9 mouse cellular contexts compared by ENCODE assay signal in the genomic region with DNA sequence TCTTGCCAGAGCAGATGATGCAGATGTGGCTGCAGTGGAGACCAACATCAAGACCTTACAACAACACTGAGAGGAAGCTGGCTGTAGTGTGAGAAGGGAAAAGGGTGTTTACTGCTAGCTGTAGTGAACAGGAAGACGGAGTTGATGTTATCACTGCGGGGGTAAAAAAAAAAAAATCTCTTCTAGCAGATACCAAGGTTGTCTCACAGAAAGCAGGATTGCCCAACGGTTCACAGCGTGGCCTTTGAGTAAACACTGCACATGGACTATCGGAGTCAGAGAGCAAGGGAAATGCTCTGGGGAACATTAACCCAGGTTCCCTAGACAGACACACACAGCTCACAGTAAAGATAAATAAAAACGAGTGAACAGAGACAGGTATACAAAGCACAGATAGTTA.
DNase-seq lines count a peak whose midpoint lies in the region; ATAC-seq and TF ChIP-seq lines count a peak whose summit lies in the region.
"Had no signal": no experiment of that assay in that cellular context is flagged by ENCODE, and none has a peak within 500 bp of the region (broad histone marks: within the 10 kb centered on the region; RNA-seq: fewer than 3 reads in every experiment).

No protein-coding gene starts in this region.

- no peak for TF ChIP-seq EP300 in stomach, postnatal 0 days (optimal IDR thresholded peaks at IDR 0.05)

- no peak overlapping the region for H3K9ac ChIP-seq in stomach, embryonic 15.5 days
- H3K9ac ChIP-seq in stomach, postnatal 0 days (ENCODE audit: low read length), result no peak overlapping the region
- no peak overlapping the region for H3K9ac ChIP-seq in intestine, embryonic 15.5 days
- H3K9ac ChIP-seq: kidney, embryonic 15.5 days had no signal

- no peaks in the 10 kb centered on the region for H3K27me3 ChIP-seq in stomach, embryonic 15.5 days (replicated peaks)
- H3K27me3 ChIP-seq in stomach, postnatal 0 days (ENCODE audit: control insufficient read depth, insufficient read depth, low read length), result no peaks in the 10 kb centered on the region
- H3K27me3 ChIP-seq in intestine, embryonic 15.5 days (replicated peaks), result no peaks in the 10 kb centered on the region
- H3K27me3 ChIP-seq: kidney, embryonic 15.5 days had no signal

- H3K4me3 ChIP-seq in stomach, embryonic 15.5 days (replicated peaks), result no peak overlapping the region
- no peak overlapping the region for H3K4me3 ChIP-seq in stomach, postnatal 0 days (ENCODE audit: low read depth, low read length)
- H3K4me3 ChIP-seq in intestine, embryonic 15.5 days (replicated peaks), result no peak overlapping the region
- H3K4me3 ChIP-seq: kidney, embryonic 15.5 days had no signal

- peak; percentile 42; the same call in 1 of the 2 replicates for ATAC-seq in stomach, embryonic 15.5 days (ENCODE audit: insufficient read depth, low FRiP score, low read depth)
- no peak for ATAC-seq in stomach, postnatal 0 days (ENCODE audit: low FRiP score, low TSS enrichment)
- ATAC-seq in intestine, embryonic 15.5 days, result peak; percentile 88

- no peak for TF ChIP-seq CTCF in stomach, postnatal 0 days (IDR thresholded peaks at IDR 0.05; ENCODE audit: low read depth)

- H3K27ac ChIP-seq in stomach, embryonic 15.5 days, result no peak overlapping the region
- no peak overlapping the region for H3K27ac ChIP-seq in stomach, postnatal 0 days (replicated peaks)
- H3K27ac ChIP-seq in intestine, embryonic 15.5 days, result peak overlapping the region; percentile 42; the same call in 1 of the 2 replicates
- H3K27ac ChIP-seq: kidney, embryonic 15.5 days had no signal

- 21% methylated on average over 6 of the region's 6 CpGs for WGBS in stomach, embryonic 15.5 days
- WGBS in stomach, postnatal 0 days, result 27% methylated on average over 6 of the region's 6 CpGs
- WGBS in intestine, embryonic 15.5 days, result 18% methylated on average over 6 of the region's 6 CpGs

- no peaks in the 10 kb centered on the region for H3K4me1 ChIP-seq in stomach, embryonic 15.5 days
- H3K4me1 ChIP-seq in stomach, postnatal 0 days (replicated peaks; ENCODE audit: control insufficient read depth, insufficient read depth), result no peaks in the 10 kb centered on the region
- peaks cover 11% of the 10 kb centered on the region for H3K4me1 ChIP-seq in intestine, embryonic 15.5 days (replicated peaks)

- intact Hi-C loops in gastrocnemius, postnatal 36 days (cut with DNase I), result no loop called here

- no peaks in the 10 kb centered on the region for H3K36me3 ChIP-seq in stomach, embryonic 15.5 days
- H3K36me3 ChIP-seq in stomach, postnatal 0 days (ENCODE audit: control insufficient read depth, insufficient read depth, low read length), result no peaks in the 10 kb centered on the region
- H3K36me3 ChIP-seq in intestine, embryonic 15.5 days, result no peaks in the 10 kb centered on the region
- H3K36me3 ChIP-seq: kidney, embryonic 15.5 days had no signal

- DNase-seq in stomach, postnatal 0 days (ENCODE audit: low spot score), result no peak
- peak; percentile 28 for DNase-seq in lung, postnatal 14 days
- DNase-seq in yolk sac, embryonic 10.5 days (ENCODE audit: low spot score), result peak; percentile 86
- DNase-seq in urinary bladder, postnatal 14 days (ENCODE audit: low spot score), result no peak
- no peak for DNase-seq in gastrocnemius, postnatal 36 days
- DNase-seq: right cerebral cortex, postnatal 14 days had no signal

- no peaks in the 10 kb centered on the region for H3K9me3 ChIP-seq in stomach, embryonic 15.5 days
- no peaks in the 10 kb centered on the region for H3K9me3 ChIP-seq in stomach, postnatal 0 days (ENCODE audit: control insufficient read depth, low read length)
- H3K9me3 ChIP-seq in intestine, embryonic 15.5 days, result no peaks in the 10 kb centered on the region
- H3K9me3 ChIP-seq: kidney, embryonic 15.5 days had no signal

- no peak overlapping the region for H3K4me2 ChIP-seq in stomach, embryonic 15.5 days
- no peak overlapping the region for H3K4me2 ChIP-seq in stomach, postnatal 0 days (replicated peaks; ENCODE audit: low read depth)
- no peak overlapping the region for H3K4me2 ChIP-seq in intestine, embryonic 15.5 days (replicated peaks)
- H3K4me2 ChIP-seq: kidney, embryonic 15.5 days had no signal

Comparison
In these comparisons a context has a peak if more than half of its experiments do, and no peak if none do; other contexts are left out.
1. DNase-seq: peak in lung, postnatal 14 days (single experiment) and yolk sac, embryonic 10.5 days (single experiment); none in stomach, postnatal 0 days (single experiment), urinary bladder, postnatal 14 days (single experiment) and gastrocnemius, postnatal 36 days (0 of 2).